Mouse (Mus musculus) effector memory CD4-positive, alpha-beta T cell, adult 5 months (primary cell): ENCODE data around the gene Vamp1. TPM values are rescaled to one million over a fixed set of nuclear protein-coding genes. Genes with fewer than 3 reads are reported as not detected.

Experiments
- polyA plus RNA-seq: library from polyadenylated mRNA; unstranded; fragments of 100-300 nt; shearing (Covaris generic); gene quantifications from one replicate; pipeline ENCODE4 v1.2.1, GENCODE M21; 2017

Gene Vamp1
- polyA plus RNA-seq = 39.1 TPM

DNA sequence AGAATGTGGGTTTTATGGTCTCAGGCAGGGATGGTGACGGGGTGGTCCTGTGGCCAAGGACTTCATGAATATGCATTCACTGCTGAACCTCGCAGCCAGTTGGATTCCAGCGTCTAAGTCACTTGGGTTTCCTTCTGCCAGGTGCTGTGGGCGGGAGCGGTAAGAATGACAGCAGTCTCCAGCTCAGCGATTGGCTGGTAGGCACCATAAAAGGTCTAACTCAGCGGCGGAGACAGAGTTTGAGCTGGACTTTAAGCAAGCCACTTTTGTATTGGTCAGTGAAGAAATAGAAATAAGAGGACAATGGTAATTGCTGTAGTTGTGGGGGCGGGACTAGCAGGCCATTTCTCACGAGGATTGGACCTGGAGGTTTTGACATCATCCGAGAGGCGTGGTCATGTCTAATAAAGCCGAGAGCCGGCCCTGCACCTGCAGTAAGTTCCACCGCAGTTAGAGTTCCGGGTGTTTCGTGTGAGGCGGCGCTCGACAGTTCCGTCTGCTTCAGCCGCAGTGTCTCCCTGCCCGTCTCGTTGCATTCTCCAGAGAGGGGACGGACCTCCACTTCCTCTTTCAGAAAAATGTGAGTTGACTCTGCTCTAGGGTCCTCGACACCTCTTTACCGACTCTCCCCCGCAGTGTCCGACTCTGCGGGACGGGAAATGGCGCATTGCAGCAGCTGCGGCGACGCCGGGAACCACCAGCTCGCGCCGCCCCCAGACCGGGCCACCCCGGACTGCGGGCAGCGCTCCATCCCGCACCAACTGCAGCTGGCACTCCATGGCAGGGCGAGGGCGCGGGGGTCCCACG lies at the start of gene Vamp1:
Gene Vamp1, plus strand, starts transcription at position 404 of the 807 bp plus-strand sequence.

DNA sequence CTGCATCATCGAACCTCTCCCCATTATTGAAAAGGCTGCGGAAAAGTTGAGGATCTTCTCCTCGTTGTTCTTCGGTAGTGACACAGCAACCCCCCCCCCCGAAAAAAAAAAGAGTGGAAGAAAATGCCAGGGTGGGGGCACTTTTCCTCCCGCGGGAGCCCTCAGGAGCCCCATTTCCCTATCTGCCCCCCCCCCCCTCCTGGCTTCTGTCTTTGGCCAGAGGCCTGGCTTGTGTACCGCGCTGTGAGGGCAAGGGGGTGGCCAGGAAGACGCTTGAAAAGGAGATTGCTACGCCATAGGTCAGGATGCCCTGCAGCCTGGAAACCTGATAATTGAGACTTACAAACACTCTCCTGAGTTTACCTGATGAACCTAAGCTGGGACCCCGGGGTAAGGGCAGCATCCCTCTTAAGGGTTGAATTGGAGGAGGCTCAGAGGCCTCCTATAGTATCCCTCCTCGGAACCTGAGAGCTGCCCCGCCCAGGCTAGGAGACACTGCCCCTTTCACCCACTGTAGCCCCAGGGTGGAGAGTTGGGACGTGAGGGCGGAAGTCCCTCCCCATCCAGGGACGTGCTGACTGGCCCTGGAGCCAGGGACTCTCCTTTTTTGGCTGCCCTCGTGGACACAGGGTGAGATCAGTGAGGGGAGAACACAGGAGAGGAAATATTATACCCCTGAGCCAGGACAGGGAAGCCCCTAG lies 49.1 kb upstream of the Vamp1 start, which contains the start of gene Gapdh:
Gene Gapdh, minus strand, starts transcription at position 417 of the 701 bp plus-strand sequence.

DNA sequence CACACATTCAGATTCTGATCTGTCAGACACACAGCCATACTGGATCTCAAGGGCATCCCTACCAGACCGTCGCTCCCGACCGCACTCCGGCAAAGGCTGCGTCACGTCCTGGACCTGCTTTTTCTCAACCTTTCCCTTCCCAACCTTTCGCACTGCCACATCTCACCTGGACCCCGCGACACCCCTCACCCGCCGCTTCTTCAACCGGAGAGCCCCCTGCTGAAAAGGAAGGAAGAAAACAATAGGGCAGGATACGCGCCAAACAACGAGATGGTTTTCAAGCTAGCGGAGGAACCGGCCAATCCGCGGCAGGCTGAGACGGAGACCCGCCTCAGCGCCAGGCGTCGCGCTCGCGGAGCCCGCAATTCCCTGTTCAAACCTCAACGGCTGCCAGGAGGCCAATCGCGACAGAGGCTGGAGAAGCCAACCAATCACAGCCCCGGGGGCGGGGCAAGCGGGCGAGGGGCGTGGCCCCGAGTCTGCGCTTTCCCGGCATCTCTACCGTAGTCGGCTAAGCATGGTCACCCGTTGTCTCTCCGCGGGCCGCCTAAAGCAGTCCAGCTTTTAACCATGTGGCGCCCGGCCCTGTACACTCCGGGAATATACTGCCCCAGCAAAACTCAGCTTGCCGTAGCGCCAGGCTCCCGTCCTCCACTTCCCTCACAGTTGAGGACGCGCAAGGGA lies 23.9 kb upstream of the Vamp1 start, which contains the start of the genes Ncapd2 and Mrpl51:
Gene Ncapd2, minus strand, starts transcription at position 370 of the 684 bp plus-strand sequence.
Gene Mrpl51, plus strand, starts transcription at position 470 of the 684 bp plus-strand sequence.

DNA sequence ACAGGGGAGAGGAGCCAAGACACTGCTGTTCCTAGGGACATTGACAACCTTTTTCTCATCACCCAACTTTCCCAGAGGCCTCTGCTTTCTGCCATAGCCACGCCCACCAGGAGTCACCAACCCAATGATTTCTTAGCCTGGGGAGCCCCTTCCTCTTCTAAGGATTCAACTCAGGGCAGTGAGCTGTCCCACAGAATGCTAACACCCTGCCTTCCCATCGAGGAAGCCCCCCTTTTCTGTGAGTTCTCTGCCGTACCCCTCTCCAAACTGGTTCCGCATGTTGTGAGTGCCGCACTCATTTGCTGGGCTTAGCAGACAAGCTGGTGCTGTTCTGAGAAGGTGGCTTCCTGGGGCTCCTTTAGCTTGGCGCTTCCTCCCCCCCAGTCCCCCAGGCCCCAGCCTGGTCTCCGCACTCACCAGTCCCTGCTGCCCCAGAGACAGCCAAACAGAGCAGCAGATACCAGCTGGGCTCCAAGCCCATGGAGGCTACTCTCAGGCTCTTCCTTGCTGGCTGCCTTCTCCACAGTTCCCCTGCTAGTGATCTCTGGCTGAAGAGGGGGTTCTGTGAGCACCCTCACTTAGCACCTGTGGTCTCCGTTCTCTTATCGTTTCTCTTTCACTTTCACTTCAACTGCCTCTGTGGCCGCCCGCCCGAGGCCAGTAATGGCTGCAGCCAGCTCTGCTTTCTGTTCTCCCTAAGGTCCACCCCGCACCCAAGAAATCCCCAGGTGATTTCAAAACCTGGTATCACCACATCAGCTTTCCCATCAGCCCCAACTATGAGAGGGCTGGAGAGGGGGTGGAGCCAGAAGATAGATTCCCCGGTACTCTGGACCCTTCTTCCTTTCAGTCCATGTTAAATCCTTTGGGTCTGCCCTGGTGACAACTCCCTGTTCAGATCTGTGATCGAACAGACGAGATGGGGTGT lies 16.0 kb downstream of the Vamp1 start, which contains the start of gene Tapbpl:
Gene Tapbpl, minus strand, starts transcription at position 744 of the 928 bp plus-strand sequence.

DNA sequence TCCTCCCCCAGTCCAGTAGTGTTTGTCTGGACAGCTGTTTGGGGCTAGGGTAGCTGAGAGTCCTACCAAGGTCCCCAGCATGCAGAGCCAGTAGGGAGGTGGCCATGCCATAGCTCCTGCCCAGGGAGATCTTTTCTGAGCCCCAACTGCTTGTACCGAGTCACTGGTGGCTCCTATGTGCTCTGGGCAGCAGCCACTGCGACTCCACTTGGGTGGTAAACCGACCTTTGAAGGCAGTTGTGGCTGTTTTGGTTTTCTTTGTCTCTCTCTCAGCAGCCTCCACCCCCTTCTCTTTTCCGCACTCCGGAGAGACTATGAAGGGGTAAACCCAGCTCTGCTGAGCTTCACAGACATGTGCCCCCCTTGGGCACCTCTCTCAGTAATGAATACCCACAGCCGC lies 21.4 kb downstream of the Vamp1 start, which contains the start of gene Cd27:
Gene Cd27, minus strand, starts transcription at position 229 of the 400 bp plus-strand sequence.

GRCm38 (mm10) chr6:125285890-125286289 lies 70.5 kb downstream of the Vamp1 start, which contains the start of gene Tuba3a:
Gene Tuba3a, minus strand, starts transcription at chr6:125286042.

Other genes starting within 250 kb of the Vamp1 start
- gene Pianp, start 218.9 kb upstream of the Vamp1 start, polyA plus RNA-seq = 0.96 TPM
- gene Zfp384, start 206.4 kb upstream of the Vamp1 start, polyA plus RNA-seq = 60.2 TPM
- 54.7 TPM for gene Ing4, start 175.8 kb upstream of the Vamp1 start, polyA plus RNA-seq
- 6.5 TPM for gene Acrbp, start 165.9 kb upstream of the Vamp1 start, polyA plus RNA-seq
- 10.5 TPM for gene Lpar5, start 147.6 kb upstream of the Vamp1 start, polyA plus RNA-seq
- 52.2 TPM for gene Chd4, start 119.6 kb upstream of the Vamp1 start, polyA plus RNA-seq
- 26.2 TPM for gene Nop2, start 83.6 kb upstream of the Vamp1 start, polyA plus RNA-seq
- 17.8 TPM for gene Iffo1, start 70.3 kb upstream of the Vamp1 start, polyA plus RNA-seq
- 398 TPM for gene Gapdh, start 49.1 kb upstream of the Vamp1 start, polyA plus RNA-seq
- 19.4 TPM for gene Ncapd2, start 23.9 kb upstream of the Vamp1 start, polyA plus RNA-seq
- gene Mrpl51, start 23.8 kb upstream of the Vamp1 start, polyA plus RNA-seq = 47.7 TPM
- 85.2 TPM for gene Tapbpl, start 16.3 kb downstream of the Vamp1 start, polyA plus RNA-seq
- gene Cd27, start 21.5 kb downstream of the Vamp1 start, polyA plus RNA-seq = 391 TPM
- gene Tuba3a, start 70.5 kb downstream of the Vamp1 start, polyA plus RNA-seq = 1.7 TPM
- not detected for gene Ltbr, start 98.3 kb downstream of the Vamp1 start, polyA plus RNA-seq
- 0.10 TPM for gene Scnn1a, start 105.1 kb downstream of the Vamp1 start, polyA plus RNA-seq
- 33.9 TPM for gene Tnfrsf1a, start 133.8 kb downstream of the Vamp1 start, polyA plus RNA-seq
- not detected for gene Plekhg6, start 165.2 kb downstream of the Vamp1 start, polyA plus RNA-seq